8 mouse cellular contexts compared by ENCODE assay signal in the genomic region with DNA sequence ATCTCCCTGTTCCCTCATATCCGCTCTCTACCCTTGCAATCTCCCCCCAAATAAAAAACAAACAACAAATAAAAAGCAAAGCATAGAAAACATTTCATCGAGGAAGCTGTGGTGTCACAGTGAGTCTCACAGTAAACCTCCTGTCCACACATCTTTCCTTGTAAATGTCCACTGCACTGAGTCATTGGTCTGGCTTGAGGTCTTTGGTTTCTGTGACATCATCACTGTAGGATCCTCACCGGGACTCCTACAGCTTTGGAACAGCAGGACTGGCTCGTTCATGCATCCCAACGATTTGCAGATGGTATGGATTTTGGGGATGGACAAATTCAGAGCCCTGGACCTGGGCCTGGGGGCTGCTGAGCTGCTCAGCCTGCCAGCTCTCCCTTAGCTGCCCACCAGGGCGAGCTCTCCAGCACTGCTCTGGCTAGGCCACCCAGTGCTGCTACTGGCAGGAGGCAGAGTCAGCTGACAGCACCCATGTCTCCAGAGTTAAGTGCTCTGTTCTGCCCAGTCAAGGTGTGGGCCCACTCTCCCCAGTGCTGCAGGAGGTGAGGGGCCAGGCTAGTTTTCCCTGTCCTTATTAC. TPM values are rescaled to one million over a fixed set of nuclear protein-coding genes. Genes with fewer than 3 reads are reported as not detected.
A peak's percentile ranks its signal among the peaks of the same experiment; 100 is the strongest.
DNase-seq lines count a peak whose midpoint lies in the region; ATAC-seq and TF ChIP-seq lines count a peak whose summit lies in the region.
"Not testable (repeated sequence)": the region's sequence is repeated elsewhere in the genome, so short reads cannot be mapped to it uniquely, and the experiment has no call there.

No protein-coding gene starts in this region.

- H3K4me3 ChIP-seq in forebrain, embryonic 13.5 days; lung, embryonic 15.5 days; myocyte: not testable (repeated sequence)

- H3K9me3 ChIP-seq in forebrain, embryonic 13.5 days (replicated peaks); lung, embryonic 15.5 days: not testable (repeated sequence)

- WGBS in forebrain, embryonic 13.5 days = 71% methylated on average over 6 of the region's 6 CpGs
- WGBS in lung, embryonic 15.5 days = 64% methylated on average over 6 of the region's 6 CpGs

- H3K27me3 ChIP-seq in forebrain, embryonic 13.5 days; lung, embryonic 15.5 days; myocyte (ENCODE audit: control insufficient read depth, insufficient read depth, insufficient read length): not testable (repeated sequence)

- 0 out of 2 replicates have a peak, but pooled peaks have one; percentile 22 for ATAC-seq in forebrain, embryonic 13.5 days
- ATAC-seq in lung, embryonic 15.5 days (ENCODE audit: borderline replicate concordance, extremely low read depth, low FRiP score, low TSS enrichment) = 0 out of 2 replicates have a peak, but pooled peaks have one; percentile 23

- DNase-seq in 416B (ENCODE audit: low read depth) = peak; percentile 44
- DNase-seq in adrenal gland, postnatal 25 days = peak; percentile 29
- DNase-seq in heart, postnatal 4 days = peak; percentile 48
- DNase-seq in kidney, postnatal 4 days = peak; percentile 55 to 69
- DNase-seq in thymus, postnatal 14 days = peak; percentile 45

- H3K4me2 ChIP-seq in forebrain, embryonic 13.5 days; lung, embryonic 15.5 days: not testable (repeated sequence)
- H3K4me2 ChIP-seq in myocyte (ENCODE audit: low read depth) = peak overlapping the region; percentile 31

- H3K27ac ChIP-seq in forebrain, embryonic 13.5 days; lung, embryonic 15.5 days: not testable (repeated sequence)

- not testable (repeated sequence) for H3K9ac ChIP-seq in forebrain, embryonic 13.5 days; lung, embryonic 15.5 days

- TF ChIP-seq POLR2A in myocyte (IDR thresholded peaks at IDR 0.05; ENCODE audit: insufficient read length, low read depth) = not testable (repeated sequence)

- peaks cover 36% of the 10 kb centered on the region for H3K36me3 ChIP-seq in forebrain, embryonic 13.5 days (ENCODE audit: poor library complexity, severe bottlenecking)
- H3K36me3 ChIP-seq in lung, embryonic 15.5 days = peaks cover 27% of the 10 kb centered on the region
- peaks cover 13% of the 10 kb centered on the region for H3K36me3 ChIP-seq in myocyte (ENCODE audit: control insufficient read depth, insufficient read depth)

- H3K4me1 ChIP-seq in forebrain, embryonic 13.5 days = peaks cover 36% of the 10 kb centered on the region
- peaks cover 23% of the 10 kb centered on the region for H3K4me1 ChIP-seq in lung, embryonic 15.5 days

- not testable (repeated sequence) for H3ac ChIP-seq in myocyte (ENCODE audit: control insufficient read depth, insufficient read length)

- not testable (repeated sequence) for H3K79me2 ChIP-seq in myocyte (ENCODE audit: control insufficient read depth, insufficient read depth)

RNA-seq across cellular contexts. Expression of a gene that starts 14.0 kb away (rescaled TPM):
- total RNA-seq in adrenal gland, postnatal 25 days (2021) = 15.1 and 19.9 TPM in 2 replicates
- 19.5 and 20.8 TPM in 2 replicates for polyA plus RNA-seq in forebrain, embryonic 13.5 days (2015; fragmentation: Nextera tagmentation; extraction: Ambion mirVana)
- 10 to 100 TPM; 11.7 to 13.0 TPM for total RNA-seq in heart, postnatal 4 days (2021)
- 19.1 and 20.8 TPM in 2 replicates for polyA plus RNA-seq in lung, embryonic 15.5 days (2015; fragmentation: Nextera tagmentation; extraction: Ambion mirVana)
- polyA plus RNA-seq in myocyte (2012; fragmentation: generic; extraction: Trizol) = 7.2 TPM

RNA-seq across cellular contexts. Expression of a gene that starts 14.1 kb away (rescaled TPM):
- total RNA-seq in adrenal gland, postnatal 25 days (2021) = 7.8 and 11.8 TPM in 2 replicates
- polyA plus RNA-seq in forebrain, embryonic 13.5 days (2015; fragmentation: Nextera tagmentation; extraction: Ambion mirVana) = 20.3 and 22.7 TPM in 2 replicates
- 10 to 100 TPM; 12.1 to 13.9 TPM for total RNA-seq in heart, postnatal 4 days (2021)
- 13.1 and 16.6 TPM in 2 replicates for polyA plus RNA-seq in lung, embryonic 15.5 days (2015; fragmentation: Nextera tagmentation; extraction: Ambion mirVana)
- polyA plus RNA-seq in myocyte (2012; fragmentation: generic; extraction: Trizol) = 2.4 TPM

RNA-seq across cellular contexts. Expression of a gene that starts 21.0 kb away (rescaled TPM):
- 148 and 153 TPM in 2 replicates for total RNA-seq in adrenal gland, postnatal 25 days (2021)
- 77.4 and 78.9 TPM in 2 replicates for polyA plus RNA-seq in forebrain, embryonic 13.5 days (2015; fragmentation: Nextera tagmentation; extraction: Ambion mirVana)
- total RNA-seq in heart, postnatal 4 days (2021) = 100 to 1,000 TPM; 201 to 202 TPM
- polyA plus RNA-seq in lung, embryonic 15.5 days (2015; fragmentation: Nextera tagmentation; extraction: Ambion mirVana) = 118 and 192 TPM in 2 replicates
- 236 TPM for polyA plus RNA-seq in myocyte (2012; fragmentation: generic; extraction: Trizol)
